Mouse (Mus musculus) forelimb bud, embryonic 11.5 days (tissue): ENCODE measurements around the gene Gm49387.

Source experiments
- DNase-seq: peaks from one replicate; pipeline ENCODE4 v3.0.0-alpha.2; 2012; ENCODE audit warnings: low read depth, low spot score

Gene Gm49387

DNA sequence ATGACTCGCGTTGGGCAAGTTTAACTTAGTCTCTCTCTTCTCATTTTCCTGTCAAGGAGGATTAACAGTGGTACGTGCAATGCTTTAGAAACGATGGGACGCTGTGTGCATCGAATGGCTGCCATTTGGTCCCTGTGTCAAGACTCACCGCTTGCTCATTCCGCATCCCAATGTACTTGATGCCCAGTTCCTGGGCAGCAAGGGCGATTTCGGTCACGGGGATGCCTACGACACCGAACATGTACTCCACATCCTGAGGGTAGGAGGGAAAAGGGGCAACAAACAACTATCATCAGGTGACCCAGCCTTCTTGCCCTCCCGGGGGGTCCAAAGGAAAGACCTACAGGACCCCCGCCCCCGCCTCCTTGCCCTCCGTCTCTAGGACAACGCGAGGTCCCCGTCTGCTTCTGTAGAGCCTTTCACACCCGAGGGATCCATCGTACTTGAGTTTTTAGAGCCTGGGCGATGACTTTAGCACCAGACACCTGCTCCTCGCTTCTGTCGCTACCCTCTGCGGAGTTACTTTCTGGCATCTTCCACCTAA is at the start of gene Gm49387:
Gene Gm49387 (minus strand): TSS at position 533 of the 544 bp plus-strand sequence.
- DNase-seq = no peak

DNA sequence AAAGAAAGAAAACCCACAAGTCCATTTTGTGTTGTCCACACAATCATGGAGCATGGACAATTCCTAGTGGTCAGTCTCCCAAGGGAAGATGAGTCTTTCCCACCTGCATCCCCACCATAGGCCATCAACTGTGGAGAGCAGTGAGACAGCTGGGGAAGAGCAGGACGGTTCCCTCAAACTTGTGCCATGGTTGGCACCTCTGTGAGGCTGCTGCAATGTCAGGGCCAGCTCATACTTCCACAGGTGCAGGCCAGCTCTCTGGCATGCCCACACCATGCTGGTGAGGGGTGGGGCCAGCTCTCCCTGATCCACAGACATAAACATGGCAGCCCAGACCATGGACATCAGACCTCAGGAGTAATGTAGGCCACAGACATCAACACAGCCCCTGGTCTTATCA is 45.6 kb upstream of the Gm49387 start:
- DNase-seq = no peak

DNA sequence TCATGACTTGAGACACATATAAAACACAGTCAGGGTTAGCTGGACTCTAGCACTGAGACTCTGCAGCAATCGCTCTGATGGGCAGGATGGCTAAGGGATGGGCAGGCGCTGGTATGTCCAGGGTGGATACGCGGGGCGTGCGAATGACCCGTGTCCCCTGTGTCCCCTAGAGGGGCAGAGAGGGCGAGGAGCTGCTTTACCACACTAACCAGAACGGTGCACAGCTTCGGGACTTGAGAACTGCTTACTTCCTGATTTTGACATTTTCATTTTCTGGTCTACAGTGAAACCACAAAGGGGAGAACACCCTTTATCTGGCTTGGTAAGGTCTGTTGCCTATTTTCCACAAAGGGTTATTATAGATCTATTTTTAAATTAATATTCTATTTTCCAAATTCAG is 45.0 kb upstream of the Gm49387 start:
- no peak for DNase-seq

DNA sequence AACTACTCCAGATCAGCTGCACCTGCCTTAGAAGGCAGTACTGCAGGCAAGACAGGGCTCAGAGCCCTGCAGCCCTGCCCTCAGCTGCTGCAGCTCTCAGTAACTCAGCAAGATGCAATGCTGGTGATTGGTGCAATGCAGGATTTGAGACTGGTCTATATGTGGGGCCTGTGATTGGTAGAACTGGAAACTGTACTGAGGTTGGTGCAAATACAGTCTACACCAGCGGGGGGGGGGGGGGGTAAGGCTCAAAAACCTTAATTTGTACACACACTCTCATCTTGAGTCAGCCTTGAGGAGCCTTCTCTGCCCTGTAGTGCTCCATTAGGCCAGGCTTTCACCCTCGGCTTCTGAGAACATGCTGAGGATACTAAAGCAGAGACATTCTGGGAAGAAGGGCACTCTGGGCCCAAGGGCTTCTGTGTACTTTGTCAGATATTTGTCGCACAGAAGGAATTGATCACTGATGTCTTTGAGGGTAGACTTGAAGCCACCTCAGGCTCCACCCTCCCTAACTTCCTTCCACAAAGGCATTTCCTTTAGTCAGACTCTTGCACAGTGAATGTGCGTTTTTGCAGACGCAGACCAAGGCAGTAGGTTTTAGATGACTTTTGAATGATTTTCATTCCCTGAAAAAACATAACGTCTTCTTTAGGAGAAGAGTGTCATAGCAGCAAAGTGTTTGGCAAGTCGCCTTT is 43.8 kb upstream of the Gm49387 start:
- DNase-seq = no peak

DNA sequence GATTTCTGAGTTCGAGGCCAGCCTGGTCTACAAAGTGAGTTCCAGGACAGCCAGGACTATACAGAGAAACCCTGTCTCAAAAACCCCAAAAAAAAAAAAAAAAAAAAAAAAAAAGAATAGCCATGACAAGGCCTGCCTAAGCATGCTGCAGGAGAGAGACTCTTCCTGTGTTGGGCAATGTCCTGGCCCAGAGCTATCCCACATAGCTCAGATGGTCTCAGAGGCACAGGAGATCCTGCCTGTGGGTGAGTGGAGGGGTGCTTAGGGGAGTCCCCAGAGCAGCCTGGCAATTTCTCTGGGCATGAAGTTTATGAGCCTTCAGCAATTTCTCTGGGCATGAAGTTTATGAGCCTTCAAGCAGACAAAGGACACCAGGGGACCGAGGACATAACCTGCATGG is 42.9 kb upstream of the Gm49387 start:
- DNase-seq = no peak

DNA sequence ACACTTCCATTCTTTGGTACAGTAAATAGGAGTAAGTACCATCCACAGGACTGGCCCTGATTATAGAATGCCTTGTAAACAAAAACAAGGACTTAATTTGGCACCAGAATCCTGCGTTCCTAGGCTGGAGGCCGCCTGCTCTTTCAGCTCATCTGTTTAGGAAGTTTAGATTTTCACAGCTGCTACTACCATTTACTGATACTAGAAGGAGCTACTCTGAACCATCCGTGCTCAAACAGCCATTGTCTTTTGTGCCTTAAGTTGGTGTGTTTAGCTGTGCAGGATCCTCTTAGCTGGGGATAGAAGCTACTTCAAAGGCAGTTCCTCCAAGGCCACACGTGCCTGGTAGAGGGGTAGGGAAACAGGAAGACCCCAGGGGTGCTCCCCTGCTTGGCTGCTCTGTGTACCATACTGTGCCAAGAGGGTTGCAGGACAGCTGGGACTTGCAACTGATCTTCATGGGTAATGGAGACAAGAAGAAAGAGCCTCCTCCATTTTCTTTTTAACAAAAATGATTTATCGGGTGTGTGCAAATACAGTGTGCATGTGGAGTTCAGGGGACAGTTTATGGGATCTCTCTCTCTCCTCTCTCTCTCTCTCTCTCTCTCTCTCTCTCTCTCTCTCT is 41.4 kb upstream of the Gm49387 start:
- DNase-seq = no peak

DNA sequence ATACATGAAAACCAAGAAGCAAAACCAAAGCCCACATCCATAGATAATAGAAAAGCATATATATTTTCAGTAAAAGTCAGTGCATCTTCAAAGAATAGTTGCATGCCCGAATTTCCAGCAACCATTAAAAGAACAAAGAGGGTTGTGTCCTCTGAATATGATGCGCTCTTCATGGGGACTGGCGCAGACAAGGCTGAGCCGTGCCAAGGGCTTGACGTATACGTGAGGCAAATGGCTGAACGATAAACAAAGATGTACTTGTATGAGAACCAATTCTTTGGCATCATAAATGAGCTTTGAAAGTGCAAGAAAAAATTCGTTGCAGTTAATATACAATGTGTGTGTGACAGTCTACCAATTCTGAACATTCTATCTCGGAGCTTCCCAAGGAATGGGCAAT is 40.6 kb upstream of the Gm49387 start:
- no peak for DNase-seq

DNA sequence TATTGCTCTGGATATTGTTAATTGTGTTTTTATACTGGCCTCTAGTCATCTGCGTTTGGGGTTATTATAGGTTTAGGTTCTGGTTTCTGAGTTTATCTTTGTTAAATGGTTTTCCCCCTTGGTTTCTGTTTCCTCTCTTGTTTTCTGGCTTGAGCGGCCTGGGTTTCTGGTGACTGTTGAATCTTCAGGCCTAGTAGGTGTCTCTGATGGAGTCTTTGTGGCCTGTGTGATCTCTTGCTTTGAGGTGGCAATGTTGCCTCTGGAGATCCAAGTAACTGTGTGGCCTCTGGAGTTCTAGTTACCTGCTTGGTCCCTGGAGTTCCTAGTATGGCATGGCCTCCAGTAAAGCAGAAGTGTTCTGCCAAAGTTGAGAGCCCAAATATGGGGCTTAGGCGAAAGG is 40.0 kb upstream of the Gm49387 start:
- DNase-seq = no peak

DNA sequence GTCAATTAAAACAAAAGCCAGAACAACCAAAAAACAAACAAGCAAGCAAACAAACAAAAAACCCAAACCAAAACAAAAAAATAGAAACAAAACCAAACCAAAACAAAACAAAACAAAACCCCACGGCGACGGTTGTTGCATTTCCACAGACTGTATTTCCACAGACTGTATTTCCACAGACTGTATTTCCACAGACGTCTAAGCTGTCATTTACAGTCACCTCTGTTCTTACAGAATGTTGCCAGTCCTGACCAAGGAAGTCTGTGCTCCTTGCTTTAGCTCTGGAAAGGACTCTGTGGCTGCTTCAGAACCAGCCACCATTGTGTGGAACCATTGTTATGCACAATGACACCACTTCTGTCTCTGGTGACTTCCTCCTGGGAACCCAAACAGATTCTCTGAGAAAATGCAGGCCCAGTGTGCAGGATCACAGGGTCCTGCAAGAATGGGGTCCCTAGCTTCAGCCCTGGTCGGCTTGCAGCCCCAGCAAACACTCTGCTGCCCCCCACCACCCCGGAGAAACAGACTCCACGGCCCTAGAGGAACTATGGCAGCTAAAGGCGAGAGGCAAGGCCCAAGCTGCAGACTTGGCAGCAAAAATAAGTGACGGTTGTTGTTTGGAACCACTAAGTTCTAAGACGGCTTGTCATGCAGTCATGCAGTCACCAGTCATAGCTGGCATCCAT is 31.1 kb upstream of the Gm49387 start:
- DNase-seq = no peak

DNA sequence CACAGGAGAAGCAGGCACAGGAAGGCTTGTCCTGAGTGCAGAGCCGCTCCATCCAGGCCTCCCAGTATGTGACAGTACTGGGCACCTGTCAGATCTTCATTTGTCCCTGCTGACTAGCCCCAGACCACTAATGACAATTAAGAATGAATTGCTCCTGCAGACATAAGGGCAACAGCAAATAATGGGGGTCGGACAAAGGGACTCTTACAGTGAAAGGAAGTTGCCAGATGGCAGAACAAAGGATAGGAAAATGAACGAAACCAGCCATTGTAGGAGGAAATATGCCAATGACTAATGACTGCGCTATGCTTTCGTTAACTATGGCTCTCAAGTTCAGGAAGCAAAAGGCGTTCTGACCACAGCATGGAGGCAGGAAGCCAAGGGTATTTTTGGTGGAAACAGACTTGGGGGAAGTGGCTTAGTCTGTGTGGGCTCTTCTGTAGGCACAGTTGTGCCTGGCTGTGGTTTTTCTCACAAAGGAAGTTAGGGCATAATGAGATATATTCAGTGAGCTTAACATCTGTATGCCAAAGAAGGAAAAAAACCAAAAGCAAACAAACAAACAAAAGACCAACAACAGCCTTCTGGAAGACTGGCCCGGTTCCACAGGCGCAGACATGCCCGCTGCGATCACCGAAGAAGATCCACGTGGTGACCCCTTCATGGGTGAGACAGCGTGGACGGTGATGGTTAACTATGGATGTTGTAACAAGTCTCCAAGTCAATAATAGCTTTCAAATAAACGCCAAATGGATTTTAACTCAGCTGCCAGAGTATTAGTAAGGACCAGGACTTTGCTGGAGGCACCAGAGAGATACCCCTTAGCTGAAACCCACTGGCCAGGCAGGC is 29.2 kb upstream of the Gm49387 start:
- DNase-seq = no peak

DNA sequence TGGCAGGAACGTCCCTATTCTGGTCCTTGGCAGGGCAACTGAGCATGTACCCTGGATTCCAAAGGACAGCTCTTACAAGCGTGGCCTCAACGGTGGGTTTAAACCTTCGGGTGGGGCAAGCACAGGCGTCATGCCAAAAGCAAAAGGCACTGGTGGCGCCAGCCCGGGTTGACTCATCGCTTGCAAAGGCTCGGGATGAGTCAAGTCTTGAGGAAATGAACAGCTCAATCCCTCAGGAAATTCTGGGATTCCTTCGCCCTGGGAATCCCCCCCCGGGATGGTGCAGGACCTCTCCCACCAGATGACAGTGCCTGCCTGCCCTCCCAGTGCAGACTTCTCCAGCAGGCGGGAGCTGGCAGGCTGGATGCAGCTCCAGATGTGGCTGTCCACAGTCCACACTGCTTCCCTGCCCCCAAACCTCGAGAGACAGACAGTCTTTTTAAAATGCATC is 28.5 kb upstream of the Gm49387 start:
- DNase-seq = no peak

DNA sequence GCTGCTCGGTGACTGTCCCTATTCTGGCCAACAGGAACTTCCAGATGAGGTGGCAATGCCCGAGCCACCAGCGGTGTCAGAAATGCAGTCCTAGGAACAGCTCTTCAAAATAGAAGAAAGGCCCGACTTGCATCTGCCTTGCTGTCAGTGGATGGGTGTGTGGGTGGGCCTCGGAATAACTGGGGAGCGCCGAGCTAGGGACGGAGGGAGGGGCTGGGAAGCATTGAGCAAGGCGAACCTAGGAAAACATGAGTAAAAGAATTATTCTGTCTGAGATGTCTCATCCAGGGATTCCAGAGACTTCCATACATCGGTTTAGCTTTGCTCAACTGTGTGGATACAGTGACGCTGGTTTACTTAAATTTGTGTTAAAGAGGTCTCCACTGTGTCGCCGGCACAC is 27.6 kb upstream of the Gm49387 start:
- DNase-seq = no peak

DNA sequence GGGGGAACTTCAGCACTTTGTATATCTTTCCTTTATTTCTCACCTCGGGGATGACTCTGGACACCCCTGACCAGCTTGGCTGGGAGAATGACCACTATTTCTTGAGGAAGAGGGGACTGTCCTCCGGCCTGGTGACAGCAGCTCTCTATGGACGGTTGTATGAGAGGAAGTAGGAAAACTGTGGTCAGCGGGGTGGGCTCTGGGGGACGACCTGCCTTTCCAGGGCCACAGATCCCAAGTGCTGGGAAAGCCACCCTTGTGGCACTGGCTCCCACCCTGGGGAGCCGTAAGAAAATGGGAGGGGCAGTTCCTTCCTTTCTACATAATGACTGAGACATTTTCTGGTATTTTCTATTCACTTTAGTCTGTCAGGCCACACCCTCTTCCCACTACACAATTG is 27.1 kb upstream of the Gm49387 start:
- no peak for DNase-seq

DNA sequence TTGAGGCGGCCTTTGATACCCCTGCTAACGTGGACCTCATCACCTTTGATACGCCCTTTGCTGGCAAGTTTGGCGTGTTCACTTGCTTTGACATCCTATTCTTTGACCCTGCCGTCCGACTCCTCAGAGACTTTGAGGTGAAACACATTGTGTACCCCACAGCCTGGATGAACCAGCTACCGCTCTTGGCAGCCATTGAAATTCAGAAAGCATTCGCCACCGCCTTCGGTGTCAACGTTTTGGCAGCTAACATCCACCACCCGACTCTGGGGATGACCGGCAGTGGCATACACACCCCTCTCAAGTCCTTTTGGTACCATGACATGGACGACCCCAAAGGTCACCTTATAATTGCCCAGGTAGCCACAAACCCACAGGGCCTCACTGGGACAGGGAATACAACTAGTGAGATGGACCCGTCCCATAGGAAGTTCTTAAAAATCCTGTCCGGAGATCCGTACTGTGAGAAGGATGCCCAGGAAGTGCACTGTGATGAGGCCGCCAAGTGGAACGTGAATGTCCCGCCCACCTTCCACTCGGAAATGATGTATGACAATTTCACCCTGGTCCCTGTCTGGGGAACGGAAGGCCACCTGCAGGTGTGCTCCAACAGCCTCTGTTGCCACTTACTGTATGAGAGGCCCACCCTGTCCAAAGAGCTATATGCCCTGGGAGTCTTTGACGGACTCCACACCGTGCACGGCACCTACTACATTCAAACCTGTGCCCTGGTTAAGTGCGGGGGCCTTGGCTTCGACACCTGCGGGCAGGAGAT is 26.4 kb upstream of the Gm49387 start:
- no peak for DNase-seq

DNA sequence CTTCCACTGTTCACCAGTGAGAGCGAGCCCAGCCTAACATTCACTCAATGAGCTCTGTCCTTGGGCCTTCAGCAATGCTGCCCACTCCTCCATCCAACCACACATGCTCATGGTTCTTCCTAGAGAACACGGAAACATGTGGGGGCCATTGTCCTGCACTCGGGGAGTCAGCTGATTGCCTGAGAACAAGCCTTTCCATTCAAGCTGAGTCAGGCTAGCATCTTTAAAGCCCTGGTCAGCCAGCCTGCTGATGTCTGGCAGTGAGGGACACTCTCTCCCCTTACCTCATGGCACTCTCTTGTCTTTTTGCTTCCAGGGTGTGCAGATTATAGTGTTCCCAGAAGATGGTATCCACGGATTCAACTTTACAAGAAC is 24.9 kb upstream of the Gm49387 start:
- DNase-seq = no peak

DNA sequence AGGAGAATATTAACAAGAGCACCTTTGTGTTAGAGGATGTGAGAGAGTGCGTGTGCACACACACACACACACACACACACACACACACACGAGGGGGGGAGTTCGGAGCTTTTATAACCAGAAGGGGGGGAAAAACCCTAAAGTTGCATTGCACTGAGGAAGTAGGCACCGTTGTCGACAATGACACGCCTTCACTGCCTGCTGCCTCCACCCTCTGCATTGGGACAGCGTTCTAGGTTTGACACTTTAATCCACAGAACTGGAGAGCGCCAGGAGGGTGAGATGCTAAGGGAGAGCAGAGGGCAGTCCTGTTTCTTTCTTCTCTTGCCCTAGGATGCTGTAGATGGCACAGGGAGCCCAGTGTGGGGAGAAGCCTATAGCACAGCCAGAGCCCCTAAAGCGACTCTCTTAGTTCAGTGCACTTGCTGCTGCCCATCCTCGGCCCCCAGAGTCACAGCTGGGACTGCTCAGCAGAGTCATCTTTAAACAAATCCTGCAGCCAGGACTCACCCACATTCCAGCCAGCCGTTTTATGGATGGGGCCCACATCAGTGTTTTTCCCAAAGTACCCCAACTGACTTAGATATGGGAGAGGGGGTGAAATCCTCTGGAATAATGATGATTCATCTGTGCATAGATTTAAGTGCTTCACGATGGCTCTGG is 24.4 kb upstream of the Gm49387 start:
- DNase-seq = no peak

DNA sequence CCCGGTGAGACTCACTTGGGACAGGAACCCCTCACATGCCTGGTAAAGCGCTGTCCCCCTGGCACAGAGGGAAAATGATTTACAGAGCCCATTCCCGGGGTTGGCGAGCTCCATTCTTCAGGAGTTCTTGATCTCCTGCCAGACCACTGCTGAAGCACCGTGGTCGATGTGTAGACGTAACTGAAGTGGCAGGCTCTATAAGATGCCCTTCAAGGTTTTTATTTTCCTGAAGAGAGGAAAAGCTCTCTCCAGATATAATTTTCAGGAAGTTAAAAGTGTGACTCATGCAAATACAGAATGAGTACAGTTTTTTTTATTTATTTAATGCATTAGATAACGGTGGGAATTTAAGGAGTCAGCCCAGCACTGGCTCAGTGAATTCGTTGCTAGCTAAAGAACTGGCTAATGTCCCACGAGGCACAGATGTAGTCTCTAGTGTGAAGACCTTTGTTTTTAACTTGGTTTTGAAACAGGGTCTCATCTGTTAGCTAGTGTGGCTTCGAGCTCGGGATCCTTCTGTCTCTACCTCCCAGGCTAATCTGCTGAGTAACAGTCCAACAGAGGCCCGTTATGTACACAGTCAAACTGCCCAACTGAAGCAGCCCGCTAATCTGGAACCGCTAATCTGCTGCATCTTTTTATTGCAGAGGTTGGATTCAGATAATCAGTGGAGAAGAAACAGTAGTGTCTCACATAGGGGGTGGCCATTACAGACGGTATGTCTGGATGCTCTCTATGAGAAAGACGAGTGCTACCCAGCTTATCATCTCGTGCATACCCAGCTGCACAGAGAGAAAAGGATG is 23.6 kb upstream of the Gm49387 start:
- DNase-seq = no peak

DNA sequence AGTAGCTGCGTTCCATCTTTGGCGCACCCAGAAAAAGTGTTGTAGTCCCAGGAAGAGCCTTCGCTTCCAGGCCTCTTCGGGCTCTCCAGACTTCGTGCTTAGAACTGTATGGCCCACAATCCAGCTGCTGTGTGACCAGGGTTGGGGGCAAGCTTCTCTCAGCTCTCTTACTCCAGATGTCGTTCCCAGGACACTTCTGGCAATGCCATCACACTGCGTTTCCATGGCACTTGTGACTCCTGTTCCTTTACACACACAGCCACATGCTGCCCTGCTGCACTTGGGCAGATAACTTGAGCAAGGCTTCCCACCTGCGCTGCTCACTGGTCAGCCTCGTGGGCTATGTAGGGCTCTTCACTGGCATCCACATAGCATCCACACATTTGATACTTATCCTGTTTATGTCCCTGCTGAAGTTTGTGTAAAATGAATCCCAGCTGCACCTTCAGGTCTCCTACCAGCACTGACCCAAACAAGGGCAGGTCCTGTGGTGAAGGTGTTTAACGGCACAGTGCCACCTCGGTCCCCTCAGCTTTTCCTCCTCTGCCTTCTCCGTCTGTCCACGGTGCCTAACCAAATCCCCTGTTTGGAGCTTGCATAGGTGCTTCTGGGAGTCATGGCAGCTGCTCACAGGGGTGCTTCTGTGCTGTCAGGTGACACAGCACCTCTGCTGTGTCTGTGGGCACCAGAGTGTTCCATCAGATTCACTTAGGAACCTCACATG is 22.9 kb upstream of the Gm49387 start:
- DNase-seq = no peak
